Mouse (Mus musculus) G1E (cell line): ENCODE results near the gene Smoc2. TPM values are rescaled to one million over a fixed set of nuclear protein-coding genes. Genes with fewer than 3 reads are reported as not detected.

Source experiments
- ATAC-seq: 2 replicates; pipeline ENCODE4 v1.8.0; 2016; ENCODE audit warnings: mild to moderate bottlenecking; ENCODE audit not compliant: insufficient number of reproducible peaks, poor library complexity, low FRiP score, severe bottlenecking; ENCODE audit errors: extremely low read depth
- DNase-seq: peaks from one replicate; pipeline ENCODE4 v3.0.0; 2012; ENCODE audit warnings: low spot score
- H3K27me3 ChIP-seq: 2 replicates; pipeline ENCODE4 v1.6.1; 2012; ENCODE audit warnings: mild to moderate bottlenecking, low read length, inconsistent platforms; ENCODE audit not compliant: insufficient read depth
- H3K36me3 ChIP-seq: replicated peaks from 2 replicates; pipeline ENCODE3; 2012; ENCODE audit warnings: mild to moderate bottlenecking, inconsistent platforms
- H3K4me1 ChIP-seq: 2 replicates; pipeline ENCODE4 v1.6.1; 2012; ENCODE audit warnings: low read depth, low read length, inconsistent platforms, mixed read lengths; ENCODE audit not compliant: insufficient read depth
- H3K4me3 ChIP-seq: 2 replicates; pipeline ENCODE4 v1.5.1; 2012; ENCODE audit warnings: low read depth, mild to moderate bottlenecking, inconsistent platforms, low read length, moderate library complexity, mixed read lengths
- H3K9me3 ChIP-seq: replicated peaks from 2 replicates; pipeline ENCODE4 v1.6.1; 2012; ENCODE audit warnings: inconsistent platforms
- CTCF ChIP-seq: IDR thresholded peaks from 2 replicates; pipeline ENCODE4 v1.5.1; 2012; ENCODE audit warnings: low read depth, low read length, inconsistent platforms, mixed read lengths
- GATA1 ChIP-seq: IDR thresholded peaks from 2 replicates; pipeline ENCODE4 v1.6.1; 2012; ENCODE audit warnings: borderline replicate concordance, low read length, inconsistent platforms, mixed read lengths
- GATA2 ChIP-seq: IDR thresholded peaks from 2 replicates; pipeline ENCODE4 v1.6.1; 2012; ENCODE audit warnings: low read depth, low read length, inconsistent platforms, borderline replicate concordance
- POLR2AphosphoS5 ChIP-seq: IDR thresholded peaks from 2 replicates; pipeline ENCODE4 v1.6.1; 2012; ENCODE audit warnings: low read depth, low read length, inconsistent platforms; ENCODE audit not compliant: insufficient replicate concordance
- TAL1 ChIP-seq: conservative IDR thresholded peaks from 2 replicates; pipeline ENCODE4 v1.6.1; 2012; ENCODE audit warnings: low read depth, low read length, inconsistent platforms, mixed read lengths
- polyA plus RNA-seq: library from polyadenylated mRNA; stranded (reverse); fragments of >175 nt; gene quantifications from 2 replicates; pipeline ENCODE4 v1.2.3, GENCODE M21; 2012
- total RNA-seq, 2 experiments: library from RNA; stranded (forward) in 1 of 2; stranded (reverse) in 1 of 2; fragments of 200-1000 nt in 1 of 2; fragments of >200 nt in 1 of 2; fragmentation: Nextera tagmentation in 1 of 2; gene quantifications; 2 replicates each; pipeline ENCODE4 v1.2.3; 2014 to 2017

The Smoc2 gene
- total and polyA plus RNA-seq, 3 experiments = 0.55 TPM; not detected in 2

DNA sequence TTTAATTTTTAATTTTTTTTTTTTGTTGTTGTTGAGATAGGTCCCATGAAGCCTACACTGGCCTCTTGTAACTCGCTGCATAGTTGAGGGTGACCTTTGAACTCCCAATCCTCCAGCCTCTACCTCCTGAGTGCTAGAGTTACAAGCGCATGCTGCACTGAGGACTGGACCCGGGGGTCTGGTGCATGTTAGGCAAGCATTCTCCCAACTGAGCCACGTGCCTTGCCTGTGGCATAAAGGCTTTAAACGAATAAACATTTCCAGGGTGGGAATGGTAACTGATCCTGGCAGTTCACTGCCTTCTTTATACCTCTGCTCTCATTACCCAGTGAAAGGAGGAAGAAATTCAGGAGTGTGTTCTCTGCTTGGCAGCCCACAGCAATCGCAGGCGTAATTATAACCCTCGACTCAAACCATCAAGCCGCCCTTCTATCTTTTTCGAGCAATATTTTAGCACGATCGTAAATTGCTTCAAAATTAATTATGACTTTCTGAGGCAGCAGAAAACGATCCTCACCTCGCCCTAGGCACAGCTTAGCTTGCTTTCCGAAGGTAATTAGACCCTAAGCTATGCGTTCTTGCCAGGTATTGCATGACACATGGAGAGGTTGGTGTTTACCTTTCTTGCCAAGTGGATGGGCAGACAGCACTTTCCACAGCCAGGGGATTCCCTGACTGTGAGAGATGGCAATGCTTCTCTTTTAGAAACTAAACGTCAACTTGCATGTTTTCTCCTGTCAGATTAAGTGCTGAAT, 99.6 kb downstream of the Smoc2 start:
- no peaks in the 10 kb centered on the region for H3K36me3 ChIP-seq
- no peaks in the 10 kb centered on the region for H3K4me1 ChIP-seq
- TF ChIP-seq GATA1 (no peak), CTCF (no peak), TAL1 (no peak), POLR2AphosphoS5 (no peak), GATA2 (no peak)
- peaks cover 4% of the 10 kb centered on the region for H3K9me3 ChIP-seq
- no peaks in the 10 kb centered on the region for H3K27me3 ChIP-seq
- H3K4me3 ChIP-seq = no peak overlapping the region
- ATAC-seq (no peak), DNase-seq (no peak)

DNA sequence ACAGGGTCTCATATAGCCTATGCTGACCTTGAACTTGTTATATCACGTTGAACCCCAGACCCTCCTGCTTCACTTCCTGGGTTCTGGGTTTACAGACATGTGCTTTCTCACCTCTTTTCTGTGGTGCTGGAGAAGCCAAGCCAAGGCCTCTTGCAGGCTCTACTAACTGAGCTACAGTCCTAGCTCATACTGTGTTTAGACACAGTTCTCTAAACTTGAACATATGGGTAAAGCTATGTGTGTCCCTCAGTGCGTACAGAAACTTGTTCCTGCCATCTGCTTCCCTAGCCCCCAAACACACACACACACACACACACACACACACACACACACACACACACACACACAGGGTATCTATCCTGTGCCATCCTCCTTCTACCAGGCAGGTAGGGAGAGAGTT, 100.2 kb downstream of the Smoc2 start:
- Histone ChIP-seq H3K4me1 (no peaks in the 10 kb centered on the region), H3K27me3 (no peaks in the 10 kb centered on the region), H3K4me3 (no peak overlapping the region), H3K36me3 (no peaks in the 10 kb centered on the region), H3K9me3 (peaks cover under 1% of the 10 kb centered on the region)
- ATAC-seq = no peak
- no peak for DNase-seq
- TF ChIP-seq GATA2 (no peak), GATA1 (no peak), TAL1 (no peak)

DNA sequence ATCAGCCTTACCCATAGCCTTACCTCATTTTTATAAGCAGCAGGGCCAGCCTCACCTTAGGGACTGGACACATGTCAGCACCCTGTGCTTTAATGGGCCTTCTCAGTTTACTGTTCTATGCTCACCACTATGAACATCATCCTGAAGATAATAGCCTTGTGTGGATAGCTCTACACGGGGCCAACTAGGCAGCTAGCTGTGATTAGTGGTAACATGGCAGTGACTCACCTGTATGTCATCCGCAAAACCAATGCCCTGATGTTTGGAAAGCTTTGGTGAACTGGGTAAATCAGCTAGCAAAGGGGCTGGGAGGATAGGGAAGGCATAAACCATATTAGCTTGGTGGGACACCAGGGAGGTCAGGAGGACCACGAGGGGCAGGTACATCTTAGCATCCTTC, 100.7 kb downstream of the Smoc2 start:
- TF ChIP-seq POLR2AphosphoS5 (no peak), GATA2 (no peak), TAL1 (no peak), GATA1 (no peak), CTCF (no peak)
- Histone ChIP-seq H3K4me1 (no peaks in the 10 kb centered on the region), H3K9me3 (no peaks in the 10 kb centered on the region; the same call in 1 of the 2 replicates), H3K4me3 (no peak overlapping the region), H3K36me3 (no peaks in the 10 kb centered on the region), H3K27me3 (no peaks in the 10 kb centered on the region)
- DNase-seq (no peak), ATAC-seq (no peak)

DNA sequence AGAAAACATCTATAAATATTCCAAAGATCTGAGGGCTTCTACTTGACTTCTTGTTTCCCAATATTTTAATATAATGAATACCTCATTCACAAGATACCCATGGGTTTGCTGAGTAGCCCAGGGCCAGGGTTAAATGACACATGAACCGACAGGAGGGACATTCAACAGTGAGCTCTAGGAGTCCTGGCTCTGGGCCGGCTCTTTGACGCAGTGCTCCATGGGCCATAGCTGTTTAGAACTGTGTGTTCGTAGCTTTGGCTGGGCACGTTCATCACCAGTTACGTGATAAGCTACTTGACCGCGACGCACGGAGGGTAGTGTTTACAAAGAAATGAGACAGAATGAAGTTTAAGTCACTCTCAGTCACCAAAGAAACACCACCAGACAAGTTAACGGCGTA, 101.2 kb downstream of the Smoc2 start:
- Histone ChIP-seq H3K27me3 (no peaks in the 10 kb centered on the region), H3K4me1 (no peaks in the 10 kb centered on the region), H3K4me3 (no peak overlapping the region), H3K9me3 (peaks cover 2% of the 10 kb centered on the region; the same call in 1 of the 2 replicates), H3K36me3 (no peaks in the 10 kb centered on the region)
- no peak for TF ChIP-seq GATA1
- no peak for TF ChIP-seq GATA2
- TF ChIP-seq TAL1 = no peak
- TF ChIP-seq POLR2AphosphoS5 = no peak
- TF ChIP-seq CTCF = no peak
- ATAC-seq (no peak), DNase-seq (no peak)

DNA sequence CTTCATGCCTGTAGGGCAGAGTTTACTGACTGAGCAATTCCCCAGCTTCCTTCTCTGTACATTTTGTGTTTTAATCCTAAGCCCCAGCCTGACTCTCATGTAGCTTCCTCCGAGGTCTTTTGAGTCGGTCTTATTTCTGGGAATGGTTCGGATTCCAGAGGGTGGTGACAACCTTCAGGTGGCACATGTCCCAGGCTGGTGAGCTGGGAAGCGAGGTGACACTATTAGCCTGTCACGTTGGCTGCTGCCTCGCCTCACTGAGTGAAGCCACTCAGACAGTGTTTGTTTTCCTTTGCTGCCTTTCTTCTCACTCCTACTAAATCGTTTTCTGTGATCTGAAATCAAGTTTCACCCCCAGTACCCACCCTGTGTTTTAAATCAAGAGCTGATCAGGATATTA, 102.2 kb downstream of the Smoc2 start:
- Histone ChIP-seq H3K9me3 (peaks cover 2% of the 10 kb centered on the region; the same call in 1 of the 2 replicates), H3K4me3 (no peak overlapping the region), H3K36me3 (no peaks in the 10 kb centered on the region), H3K4me1 (no peaks in the 10 kb centered on the region), H3K27me3 (no peaks in the 10 kb centered on the region)
- no peak for ATAC-seq
- no peak for DNase-seq
- no peak for TF ChIP-seq CTCF
- TF ChIP-seq POLR2AphosphoS5 = no peak
- no peak for TF ChIP-seq GATA2
- no peak for TF ChIP-seq GATA1
- TF ChIP-seq TAL1 = no peak

DNA sequence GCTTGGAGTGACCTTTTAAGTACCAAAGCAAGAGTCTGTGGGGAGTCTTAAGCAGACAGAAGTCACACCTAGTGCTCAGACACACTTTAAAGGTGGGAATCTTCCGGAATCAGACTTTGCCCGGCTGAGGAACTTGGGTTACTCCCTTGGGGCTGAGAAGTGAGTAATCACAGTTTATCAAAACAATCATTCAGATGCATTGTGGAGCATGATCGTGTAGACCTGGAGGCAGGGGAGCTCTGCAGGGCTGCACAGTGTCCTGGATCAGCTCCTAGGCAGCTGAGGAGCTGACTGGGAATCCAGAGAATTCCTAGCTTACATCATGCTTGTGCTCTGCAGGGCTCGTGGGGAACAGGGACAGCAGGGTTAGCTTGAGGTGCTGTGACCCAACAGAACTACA, 104.7 kb downstream of the Smoc2 start:
- DNase-seq (no peak), ATAC-seq (no peak)
- Histone ChIP-seq H3K36me3 (no peaks in the 10 kb centered on the region), H3K9me3 (peaks cover 6% of the 10 kb centered on the region; the same call in 1 of the 2 replicates), H3K4me1 (no peaks in the 10 kb centered on the region), H3K27me3 (peaks cover 3% of the 10 kb centered on the region; the same call in 1 of the 2 replicates), H3K4me3 (no peak overlapping the region)
- TF ChIP-seq TAL1 (no peak), CTCF (no peak), GATA1 (no peak), POLR2AphosphoS5 (no peak), GATA2 (no peak)
